Mouse (Mus musculus) spleen, postnatal 14 days (tissue): ENCODE measurements at regions not wholly inside any gene's neighbourhood (a gene's known extent, or its start where the extent isn't known, plus 50 kb on each side); places are given as distances from the start of the nearest gene placed in this dataset.

Source experiments
- DNase-seq, 2 experiments: peaks; one replicate each; pipeline ENCODE4 v3.0.0; 2021 to 2022; ENCODE audit warnings: low spot score in 2 of 2

GRCm38 (mm10) chr16:93015636-93016035, 189.7 kb upstream of the Runx1 start:
- DNase-seq, result no peak

- DNase-seq, result no peak
Measured at GRCm38 (mm10) chr16:93014991-93015390, 189.0 kb upstream of the Runx1 start.

GRCm38 (mm10) chr16:93013881-93014280, 187.9 kb upstream of the Runx1 start:
- DNase-seq, result no peak

- no peak for DNase-seq
Measured at GRCm38 (mm10) chr16:93013256-93013655, 187.3 kb upstream of the Runx1 start.

- no peak for DNase-seq
Measured at GRCm38 (mm10) chr16:93011474-93011873, 185.5 kb upstream of the Runx1 start.

- no peak for DNase-seq
Measured at GRCm38 (mm10) chr16:93006321-93006984, 180.5 kb upstream of the Runx1 start.

GRCm38 (mm10) chr16:93005470-93005869, 179.5 kb upstream of the Runx1 start:
- DNase-seq, result no peak

- no peak for DNase-seq
Measured at GRCm38 (mm10) chr16:93003830-93004229, 177.9 kb upstream of the Runx1 start.

GRCm38 (mm10) chr16:92998689-92999088, 172.7 kb upstream of the Runx1 start:
- DNase-seq, result no peak

- no peak for DNase-seq
Measured at GRCm38 (mm10) chr16:92997636-92998035, 171.7 kb upstream of the Runx1 start.

- no peak for DNase-seq
Measured at GRCm38 (mm10) chr16:92995993-92996350, 170.0 kb upstream of the Runx1 start.

GRCm38 (mm10) chr16:92995132-92995992, 169.4 kb upstream of the Runx1 start:
- no peak for DNase-seq

GRCm38 (mm10) chr16:92992876-92993275, 166.9 kb upstream of the Runx1 start:
- no peak for DNase-seq

GRCm38 (mm10) chr16:92991405-92991804, 165.5 kb upstream of the Runx1 start:
- no peak for DNase-seq

GRCm38 (mm10) chr16:92988416-92988815, 162.5 kb upstream of the Runx1 start:
- DNase-seq, result no peak

GRCm38 (mm10) chr16:92988000-92988399, 162.1 kb upstream of the Runx1 start:
- no peak for DNase-seq

GRCm38 (mm10) chr16:92985768-92986167, 159.8 kb upstream of the Runx1 start:
- DNase-seq, result no peak

GRCm38 (mm10) chr16:92982934-92983333, 157.0 kb upstream of the Runx1 start:
- no peak for DNase-seq

GRCm38 (mm10) chr16:92979620-92980330, 153.8 kb upstream of the Runx1 start:
- DNase-seq, result no peak

GRCm38 (mm10) chr16:92976097-92976496, 150.1 kb upstream of the Runx1 start:
- no peak for DNase-seq

GRCm38 (mm10) chr16:92975090-92975489, 149.1 kb upstream of the Runx1 start:
- no peak for DNase-seq

- DNase-seq, result no peak
Measured at GRCm38 (mm10) chr16:92972681-92973080, 146.7 kb upstream of the Runx1 start.

- no peak for DNase-seq
Measured at GRCm38 (mm10) chr16:92971956-92972355, 146.0 kb upstream of the Runx1 start.
